Mouse (Mus musculus): Measurements from ENCODE around the gene Xpot. TPM values are rescaled to one million over a fixed set of nuclear protein-coding genes. Genes with fewer than 3 reads are reported as not detected.

Gene Xpot
- polyA plus RNA-seq, 1 experiment from 2014 or later = 55.5 TPM

- H3K4me2 ChIP-seq = no peak overlapping the region
- H3K27ac ChIP-seq (ENCODE audit: low read depth, low read length) = no peak overlapping the region
- ATAC-seq (ENCODE audit: low FRiP score) (no peak), DNase-seq (ENCODE audit: low spot score, missing footprints) (peak; percentile 49)
- no peaks in the 10 kb centered on the region for H3K4me1 ChIP-seq (ENCODE audit: control insufficient read depth, insufficient read depth, low read length)
- H3K27me3 ChIP-seq (ENCODE audit: control insufficient read depth, insufficient read depth, low read length) = no peaks in the 10 kb centered on the region
- no peak overlapping the region for H3K9ac ChIP-seq (ENCODE audit: low read length)
- 78% methylated on average over 6 of the region's 6 CpGs for WGBS
- H3K9me3 ChIP-seq (ENCODE audit: control insufficient read depth, low read length) = no peaks in the 10 kb centered on the region
- no peak overlapping the region for H3K4me3 ChIP-seq (ENCODE audit: low read depth, low read length)
- H3K36me3 ChIP-seq (ENCODE audit: control insufficient read depth, insufficient read depth, low read length) = peaks cover 17% of the 10 kb centered on the region
Observed at GRCm38 (mm10) chr10:121556263-121556662, 69.9 kb downstream of the Xpot start.

GRCm38 (mm10) chr10:121550334-121550733 is 75.8 kb downstream of the Xpot start:
- H3K27me3 ChIP-seq (ENCODE audit: control insufficient read depth, insufficient read depth, low read length) = no peaks in the 10 kb centered on the region
- no peaks in the 10 kb centered on the region for H3K4me1 ChIP-seq (ENCODE audit: control insufficient read depth, insufficient read depth, low read length)
- no peak overlapping the region for H3K4me3 ChIP-seq (ENCODE audit: low read depth, low read length)
- 92% methylated on average over 9 of the region's 9 CpGs for WGBS
- DNase-seq (ENCODE audit: low spot score, missing footprints) (no peak), ATAC-seq (ENCODE audit: low FRiP score) (no peak)
- peaks cover 19% of the 10 kb centered on the region for H3K36me3 ChIP-seq (ENCODE audit: control insufficient read depth, insufficient read depth, low read length)
- H3K9ac ChIP-seq (ENCODE audit: low read length) = no peak overlapping the region
- H3K27ac ChIP-seq (ENCODE audit: low read depth, low read length) = no peak overlapping the region
- H3K9me3 ChIP-seq (ENCODE audit: control insufficient read depth, low read length) = no peaks in the 10 kb centered on the region
- H3K4me2 ChIP-seq = no peak overlapping the region

- H3K27ac ChIP-seq (ENCODE audit: low read depth, low read length) = no peak overlapping the region
- no peak for ATAC-seq (ENCODE audit: low FRiP score)
- no peaks in the 10 kb centered on the region for H3K4me1 ChIP-seq (ENCODE audit: control insufficient read depth, insufficient read depth, low read length)
- no peaks in the 10 kb centered on the region for H3K9me3 ChIP-seq (ENCODE audit: control insufficient read depth, low read length)
- DNase-seq (ENCODE audit: low spot score, missing footprints) = no peak
- peaks cover 16% of the 10 kb centered on the region for H3K36me3 ChIP-seq (ENCODE audit: control insufficient read depth, insufficient read depth, low read length)
- H3K27me3 ChIP-seq (ENCODE audit: control insufficient read depth, insufficient read depth, low read length) = no peaks in the 10 kb centered on the region
- no peak overlapping the region for H3K4me3 ChIP-seq (ENCODE audit: low read depth, low read length)
- H3K4me2 ChIP-seq = no peak overlapping the region
- WGBS = 88% methylated on average over 5 of the region's 5 CpGs
- no peak overlapping the region for H3K9ac ChIP-seq (ENCODE audit: low read length)
Observed at GRCm38 (mm10) chr10:121549670-121550069, 76.5 kb downstream of the Xpot start.

GRCm38 (mm10) chr10:121547162-121547561 is 79.0 kb downstream of the Xpot start:
- H3K36me3 ChIP-seq (ENCODE audit: control insufficient read depth, insufficient read depth, low read length) = peaks cover 16% of the 10 kb centered on the region; the same call in 1 of the 2 replicates
- H3K4me3 ChIP-seq (ENCODE audit: low read depth, low read length) = no peak overlapping the region
- H3K4me2 ChIP-seq = no peak overlapping the region
- H3K9ac ChIP-seq (ENCODE audit: low read length) = no peak overlapping the region
- ATAC-seq (ENCODE audit: low FRiP score) = no peak
- no peaks in the 10 kb centered on the region for H3K4me1 ChIP-seq (ENCODE audit: control insufficient read depth, insufficient read depth, low read length)
- WGBS = 71% methylated on average over 6 of the region's 6 CpGs
- no peak overlapping the region for H3K27ac ChIP-seq (ENCODE audit: low read depth, low read length)
- H3K27me3 ChIP-seq (ENCODE audit: control insufficient read depth, insufficient read depth, low read length) = no peaks in the 10 kb centered on the region
- DNase-seq (ENCODE audit: low spot score, missing footprints) = no peak
- no peaks in the 10 kb centered on the region for H3K9me3 ChIP-seq (ENCODE audit: control insufficient read depth, low read length)

GRCm38 (mm10) chr10:121543577-121543976 is 82.6 kb downstream of the Xpot start:
- DNase-seq (ENCODE audit: low spot score, missing footprints) (no peak), ATAC-seq (ENCODE audit: low FRiP score) (no peak)
- Histone ChIP-seq H3K27me3 (ENCODE audit: control insufficient read depth, insufficient read depth, low read length) (no peaks in the 10 kb centered on the region), H3K4me2 (no peak overlapping the region), H3K36me3 (ENCODE audit: control insufficient read depth, insufficient read depth, low read length) (peaks cover 5% of the 10 kb centered on the region; the same call in 1 of the 2 replicates), H3K9me3 (ENCODE audit: control insufficient read depth, low read length) (no peaks in the 10 kb centered on the region), H3K4me1 (ENCODE audit: control insufficient read depth, insufficient read depth, low read length) (no peaks in the 10 kb centered on the region), H3K9ac (ENCODE audit: low read length) (no peak overlapping the region), H3K4me3 (ENCODE audit: low read depth, low read length) (no peak overlapping the region), H3K27ac (ENCODE audit: low read depth, low read length) (no peak overlapping the region)
- WGBS = 93% methylated on average over 6 of the region's 6 CpGs

- no peak for DNase-seq (ENCODE audit: low spot score, missing footprints)
- 96% methylated on average over 3 of the region's 3 CpGs for WGBS
- no peak overlapping the region for H3K27ac ChIP-seq (ENCODE audit: low read depth, low read length)
- H3K9ac ChIP-seq (ENCODE audit: low read length) = no peak overlapping the region
- H3K4me1 ChIP-seq (ENCODE audit: control insufficient read depth, insufficient read depth, low read length) = no peaks in the 10 kb centered on the region
- H3K36me3 ChIP-seq (ENCODE audit: control insufficient read depth, insufficient read depth, low read length) = peaks cover 4% of the 10 kb centered on the region; the same call in 1 of the 2 replicates
- H3K4me3 ChIP-seq (ENCODE audit: low read depth, low read length) = no peak overlapping the region
- no peaks in the 10 kb centered on the region for H3K9me3 ChIP-seq (ENCODE audit: control insufficient read depth, low read length)
- H3K27me3 ChIP-seq (ENCODE audit: control insufficient read depth, insufficient read depth, low read length) = no peaks in the 10 kb centered on the region
- ATAC-seq (ENCODE audit: low FRiP score) = no peak
- no peak overlapping the region for H3K4me2 ChIP-seq
Observed at GRCm38 (mm10) chr10:121542156-121542555, 84.0 kb downstream of the Xpot start.

Small RNA genes lying within 50 kb of the gene (microRNA-seq; reads per million reads assigned to microRNA genes)
- not detected for gene Gm24330

Other genes starting within 250 kb of the Xpot start
- gene Rassf3, start 150.0 kb downstream of the Xpot start, polyA plus RNA-seq (2014; fragmentation: Nextera tagmentation; extraction: Ambion mirVana) = 5.9 and 6.0 TPM in 2 replicates
- gene Tbk1, start 39.5 kb downstream of the Xpot start, polyA plus RNA-seq (2014; fragmentation: Nextera tagmentation; extraction: Ambion mirVana) = 34.0 and 35.7 TPM in 2 replicates
- not detected in 2 replicates for gene D930020B18Rik, start 15.3 kb upstream of the Xpot start, polyA plus RNA-seq (2014; fragmentation: Nextera tagmentation; extraction: Ambion mirVana)
- 3.1 and 3.4 TPM in 2 replicates for gene BC048403, start 113.6 kb upstream of the Xpot start, polyA plus RNA-seq (2014; fragmentation: Nextera tagmentation; extraction: Ambion mirVana)

Data from midbrain, embryonic 11.5 days (tissue).